Mouse (Mus musculus): ENCODE measurements at regions not wholly inside any gene's neighbourhood (a gene's known extent, or its start where the extent isn't known, plus 50 kb on each side); places are given as distances from the start of the nearest gene placed in this dataset.

DNA sequence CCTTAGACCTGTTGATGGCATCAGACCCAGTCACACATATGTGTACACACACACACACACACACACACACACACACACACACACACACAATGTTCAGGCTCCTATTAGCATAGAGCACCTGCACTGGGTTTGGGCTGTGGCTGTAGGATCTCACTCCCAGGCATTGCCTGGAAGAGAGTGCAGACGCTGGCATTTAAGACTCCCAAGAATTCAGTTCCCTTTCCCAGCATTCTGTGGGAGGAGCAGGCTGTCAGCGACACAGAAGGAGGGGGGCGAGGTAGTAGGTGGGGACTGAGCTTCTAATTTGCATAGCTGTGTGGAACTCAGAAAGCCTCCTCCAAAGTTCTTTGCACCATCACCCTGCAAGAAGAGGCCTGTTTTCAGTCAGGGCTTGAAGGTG lies 374.2 kb upstream of the Fam49b start:
- no peak for DNase-seq

DNA sequence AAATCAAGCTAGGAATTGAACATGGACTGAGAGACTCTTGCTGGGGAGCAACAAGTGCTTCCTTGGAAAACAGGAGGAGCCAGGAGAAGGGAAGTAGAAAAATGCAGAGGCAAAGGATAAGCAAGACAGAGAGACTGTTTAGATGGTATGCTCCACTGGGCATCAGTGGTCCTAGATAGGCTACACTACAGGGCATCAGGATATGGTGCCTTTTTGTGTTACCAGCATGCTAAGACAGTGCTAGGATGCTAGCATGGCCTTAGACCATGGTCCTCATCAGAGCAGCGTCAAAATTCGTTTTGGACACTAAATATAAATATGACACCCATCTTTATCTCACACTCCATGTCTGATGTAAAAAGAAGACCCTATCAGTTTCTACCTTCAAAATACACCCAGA lies 374.6 kb upstream of the Fam49b start:
- no peak for DNase-seq

- no peak for DNase-seq
Observed at GRCm38 (mm10) chr15:64445076-64445475, 372.4 kb upstream of the Gm21798 start.

DNA sequence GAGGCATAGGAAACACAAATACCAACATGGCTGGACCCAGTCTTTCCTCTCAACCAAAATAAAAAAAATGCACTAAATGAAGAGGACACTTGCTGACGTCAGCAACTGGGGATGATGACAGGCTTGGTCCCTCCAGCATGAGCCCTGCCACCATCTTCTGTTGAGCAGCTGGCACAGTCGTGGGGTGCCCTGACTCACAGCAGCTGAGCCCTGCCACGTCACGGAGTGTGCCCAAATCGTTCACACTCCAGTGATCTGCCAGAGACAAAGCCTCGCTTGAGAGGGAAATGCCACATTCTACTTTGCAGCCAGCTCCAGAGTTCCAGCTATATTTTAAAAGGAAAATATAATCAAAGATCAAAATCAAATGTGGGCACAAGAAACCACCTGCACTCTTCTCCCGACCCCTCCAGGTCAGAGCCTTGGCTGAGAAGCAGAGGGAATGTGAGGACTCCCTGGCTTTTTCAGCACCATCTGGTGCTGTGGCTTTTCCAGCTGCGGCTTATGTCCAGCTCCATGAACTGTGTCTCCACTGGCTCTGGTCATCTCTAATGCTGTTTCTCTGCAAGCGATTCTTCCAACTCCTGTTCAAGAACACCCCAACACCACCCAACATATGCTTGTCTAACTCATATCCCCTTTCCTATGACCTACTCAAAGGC lies 371.0 kb upstream of the Gm21798 start:
- DNase-seq = no peak

DNA sequence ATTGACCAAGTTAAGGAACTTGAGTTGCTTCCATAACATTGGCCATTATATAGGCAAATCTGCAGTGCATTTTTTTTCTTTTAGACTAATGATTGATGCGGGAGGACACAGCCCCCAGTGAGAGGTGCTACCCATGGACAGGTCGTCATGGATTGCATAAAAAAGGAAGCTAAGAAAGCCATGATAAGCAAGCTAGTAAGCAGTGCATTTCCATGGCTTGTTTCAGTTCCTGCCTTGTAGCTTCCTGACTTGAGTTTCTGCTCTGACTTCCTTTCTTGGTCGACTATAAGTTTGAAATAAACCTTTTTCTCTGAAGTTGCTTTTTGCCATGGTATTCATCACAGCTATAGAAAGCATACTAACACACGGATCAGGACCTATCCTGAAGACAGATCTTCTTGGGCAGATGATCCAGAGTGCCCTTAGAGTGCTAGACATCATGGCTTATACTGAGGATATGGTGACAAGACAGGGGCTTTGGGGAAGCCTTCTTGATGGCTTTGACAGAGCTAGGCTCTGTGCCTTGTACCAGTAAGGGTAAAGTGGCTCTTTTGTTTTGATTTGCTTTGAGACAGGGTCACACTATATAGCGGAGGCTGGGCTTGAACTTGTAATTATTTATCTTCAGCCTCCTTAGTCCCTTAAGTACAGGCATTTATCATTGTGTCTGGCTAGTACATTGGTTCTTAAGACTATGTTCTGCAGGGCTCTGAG lies 370.1 kb upstream of the Gm21798 start:
- DNase-seq = no peak

GRCm38 (mm10) chr15:64448581-64449140 lies 368.8 kb upstream of the Gm21798 start:
- no peak for DNase-seq

GRCm38 (mm10) chr15:64470743-64471142 lies 346.8 kb upstream of the Gm21798 start:
- no peak for DNase-seq

GRCm38 (mm10) chr15:64471597-64471996 lies 345.9 kb upstream of the Gm21798 start:
- no peak for DNase-seq

DNA sequence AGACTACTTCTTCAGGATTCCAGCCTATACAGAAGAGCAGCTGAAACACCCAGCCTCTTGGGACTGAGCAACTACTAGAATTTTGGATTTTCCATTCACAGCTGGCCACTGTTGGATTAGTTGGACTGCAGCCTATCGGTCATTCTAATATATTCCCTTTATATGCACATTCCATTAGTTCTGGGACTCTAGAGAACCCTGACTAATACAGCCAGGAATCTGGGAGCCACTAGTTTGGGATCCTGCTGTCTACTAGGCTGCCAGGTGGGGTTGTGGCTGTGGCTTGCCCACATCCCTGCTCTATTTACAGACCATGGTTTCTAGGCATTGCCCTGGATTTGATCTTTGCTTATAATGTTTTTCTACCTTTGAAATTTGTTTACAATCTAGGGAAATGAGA lies 343.3 kb upstream of the Gm21798 start:
- DNase-seq = no peak

GRCm38 (mm10) chr15:64477131-64477530 lies 340.4 kb upstream of the Gm21798 start:
- DNase-seq = no peak

- DNase-seq = no peak
Observed at GRCm38 (mm10) chr15:64480625-64481024, 336.9 kb upstream of the Gm21798 start.

DNA sequence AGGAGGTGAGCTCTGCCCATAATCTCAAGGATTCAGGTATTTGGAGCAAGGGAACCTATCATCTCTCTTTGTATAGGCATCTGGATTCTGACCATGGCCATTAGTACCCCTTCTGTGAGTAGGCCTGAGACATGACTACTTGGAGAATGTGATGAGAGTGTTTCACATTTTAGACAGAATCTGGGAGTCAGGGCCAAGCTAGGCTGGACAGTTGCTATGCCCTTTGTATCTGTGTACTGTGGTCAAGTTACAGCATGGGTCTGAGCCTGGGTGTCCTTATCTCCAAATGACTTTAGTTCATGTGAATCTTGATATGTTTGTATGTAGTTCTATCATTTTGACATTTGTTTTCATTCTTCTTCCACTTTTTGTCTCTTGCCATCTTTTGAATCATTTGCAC lies 336.3 kb upstream of the Gm21798 start:
- DNase-seq = no peak

- DNase-seq = no peak
Observed at GRCm38 (mm10) chr15:64482960-64483359, 334.5 kb upstream of the Gm21798 start.

GRCm38 (mm10) chr15:64487801-64488200 lies 329.7 kb upstream of the Gm21798 start:
- no peak for DNase-seq

- DNase-seq = no peak
Observed at GRCm38 (mm10) chr15:64500783-64501182, 316.7 kb upstream of the Gm21798 start.

- no peak for DNase-seq
Observed at GRCm38 (mm10) chr15:64501479-64501878, 316.0 kb upstream of the Gm21798 start.

- DNase-seq = no peak
Observed at GRCm38 (mm10) chr15:64504751-64505150, 312.7 kb upstream of the Gm21798 start.

DNA sequence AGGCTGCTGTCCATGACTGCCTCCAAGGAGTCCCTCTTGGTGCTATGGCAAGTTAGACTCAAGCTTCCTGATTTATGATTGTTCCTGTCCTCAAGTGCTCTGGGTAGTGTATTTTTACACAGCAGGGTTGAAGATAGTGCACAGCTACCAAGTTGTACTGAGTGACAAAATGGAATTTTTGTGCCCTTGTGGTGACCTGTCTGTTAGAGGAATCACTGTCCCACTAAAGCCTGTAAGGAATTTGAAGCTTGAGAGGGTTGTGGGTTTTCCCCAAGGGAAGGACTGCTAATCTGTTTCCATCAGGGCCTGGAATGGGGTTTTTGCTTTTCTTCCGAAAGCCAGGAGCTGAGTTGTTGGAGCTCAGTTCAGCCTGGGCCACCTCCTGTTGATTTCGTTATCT lies 306.8 kb upstream of the Gm21798 start:
- no peak for DNase-seq

DNA sequence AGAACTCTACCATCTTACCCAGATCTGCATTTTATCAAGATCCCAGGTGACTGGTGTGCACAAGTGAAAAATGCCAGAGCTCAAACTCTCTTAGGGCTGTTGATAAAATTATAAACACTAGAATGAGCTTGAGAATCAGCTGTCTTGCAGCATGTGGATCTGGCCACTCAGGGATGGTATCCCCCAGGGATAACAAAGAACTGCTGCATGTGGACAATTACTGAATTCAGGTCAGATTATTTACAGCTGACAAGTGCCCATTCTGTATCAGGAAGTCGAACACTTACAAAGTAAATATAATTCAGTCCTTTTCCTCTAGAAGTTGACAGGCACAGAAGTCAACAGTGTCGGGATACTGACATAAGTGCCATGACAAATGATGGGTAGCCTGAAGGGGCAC lies 306.3 kb upstream of the Gm21798 start:
- DNase-seq = no peak

DNA sequence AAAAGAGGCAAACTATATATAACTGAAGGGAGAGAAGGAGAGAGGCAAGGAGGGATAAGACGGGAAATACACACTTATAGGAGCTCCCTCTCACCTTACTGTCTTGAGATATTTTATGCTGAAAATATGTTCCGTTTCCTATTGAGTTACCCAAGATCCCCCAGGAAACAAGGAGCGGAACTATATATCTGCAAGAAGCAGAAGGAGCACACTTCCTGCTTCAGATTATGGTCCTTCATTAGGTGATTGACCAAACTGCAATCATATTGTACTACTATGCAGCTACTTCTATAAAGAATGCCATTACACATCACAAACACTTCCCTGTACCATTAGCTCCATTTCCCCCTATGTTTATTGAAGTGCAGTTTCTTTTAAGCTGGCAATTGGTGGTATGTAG lies 304.9 kb upstream of the Gm21798 start:
- DNase-seq = no peak

DNA sequence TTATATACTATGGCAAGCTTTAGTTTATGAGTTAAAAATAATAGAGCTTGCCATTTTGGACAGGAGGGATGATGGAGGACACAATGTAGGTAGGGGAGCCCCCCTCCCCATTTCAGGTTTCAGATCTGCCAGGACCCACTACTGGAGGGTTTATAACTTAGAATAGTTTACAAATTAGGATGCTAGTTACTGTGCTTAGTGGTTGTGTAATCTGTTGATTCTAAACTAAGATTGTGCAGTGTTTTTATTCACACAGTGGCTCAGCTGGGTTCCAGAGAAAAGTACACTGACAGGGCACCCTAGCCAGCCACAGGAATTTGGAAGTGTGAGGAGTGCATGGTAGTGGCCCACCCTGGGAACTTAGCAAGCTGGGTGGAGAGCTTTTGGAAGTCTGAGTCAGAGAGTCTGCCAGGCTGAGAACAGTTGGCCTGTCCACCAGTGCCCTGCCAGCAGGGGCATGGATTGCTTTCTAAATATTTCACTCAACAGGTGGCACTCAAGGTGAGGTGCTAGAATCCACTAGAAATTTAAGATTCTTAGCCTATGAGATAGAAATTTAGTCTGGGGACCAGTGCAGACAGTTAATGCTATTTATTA lies 303.9 kb upstream of the Gm21798 start:
- DNase-seq = no peak

GRCm38 (mm10) chr15:64515179-64515578 lies 302.3 kb upstream of the Gm21798 start:
- no peak for DNase-seq

DNA sequence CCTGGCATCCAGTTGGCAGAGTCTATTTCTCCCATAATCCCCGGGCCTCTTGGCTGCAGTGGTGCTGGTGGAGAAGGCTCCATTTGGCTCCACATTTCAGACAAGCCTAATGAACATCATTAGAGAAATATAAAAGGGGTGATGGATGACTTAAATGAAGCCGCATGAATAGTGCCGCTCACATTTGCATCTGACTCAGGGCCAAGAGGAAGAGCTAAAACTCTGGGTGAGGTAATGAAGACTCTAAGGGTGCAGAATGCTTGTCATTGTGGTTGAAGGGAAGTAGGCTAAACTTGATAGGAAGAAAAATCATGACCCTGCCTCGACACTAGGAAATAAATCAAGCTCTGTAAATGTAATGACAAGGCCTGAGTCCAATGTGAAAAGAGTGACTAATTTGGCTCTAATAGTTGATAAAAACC lies 298.3 kb upstream of the Gm21798 start:
- no peak for DNase-seq

- no peak for DNase-seq
Observed at GRCm38 (mm10) chr15:64520568-64520967, 296.9 kb upstream of the Gm21798 start.

Measured in liver (tissue).